Mouse (Mus musculus): Measurements from ENCODE around the gene Tec. TPM values are rescaled to one million over a fixed set of nuclear protein-coding genes. Genes with fewer than 3 reads are reported as not detected.

Tec gene
- polyA plus RNA-seq, 1 experiment: 20.6 TPM

- H3K9ac ChIP-seq (ENCODE audit: low read depth, poor library complexity, severe bottlenecking): no peak overlapping the region
- no peaks in the 10 kb centered on the region for H3K27me3 ChIP-seq (ENCODE audit: control insufficient read depth, insufficient read depth, low read length, poor library complexity, severe bottlenecking)
- H3K9me3 ChIP-seq (replicated peaks; ENCODE audit: control insufficient read depth, insufficient read depth, low read length, poor library complexity, severe bottlenecking): no peaks in the 10 kb centered on the region
- no peaks in the 10 kb centered on the region for H3K4me1 ChIP-seq (ENCODE audit: control insufficient read depth, insufficient read depth, low read length)
- no peaks in the 10 kb centered on the region for H3K36me3 ChIP-seq (ENCODE audit: control insufficient read depth, insufficient read depth, low read length, poor library complexity, severe bottlenecking)
- no peak overlapping the region for H3K27ac ChIP-seq (ENCODE audit: insufficient read depth, low read length)
- TF ChIP-seq CTCF (IDR thresholded peaks at IDR 0.05; ENCODE audit: low read depth, low read length) (no peak), POLR2A (IDR thresholded peaks at IDR 0.05; ENCODE audit: insufficient read depth, low read length) (no peak), EP300 (IDR thresholded peaks at IDR 0.05; ENCODE audit: insufficient read depth, low read depth, low read length) (no peak)
- H3K4me3 ChIP-seq (ENCODE audit: low read depth, low read length): no peak overlapping the region
These were observed 43.0 kb upstream of the Tec start for GRCm38 (mm10) chr5:72911284-72911683.

GRCm38 (mm10) chr5:72910373-72910772 is 42.1 kb upstream of the Tec start:
- TF ChIP-seq EP300 (IDR thresholded peaks at IDR 0.05; ENCODE audit: insufficient read depth, low read depth, low read length) (no peak), CTCF (IDR thresholded peaks at IDR 0.05; ENCODE audit: low read depth, low read length) (no peak), POLR2A (IDR thresholded peaks at IDR 0.05; ENCODE audit: insufficient read depth, low read length) (no peak)

GRCm38 (mm10) chr5:72909363-72909762 is 41.1 kb upstream of the Tec start:
- H3K36me3 ChIP-seq (ENCODE audit: control insufficient read depth, insufficient read depth, low read length, poor library complexity, severe bottlenecking): no peaks in the 10 kb centered on the region
- H3K9ac ChIP-seq (ENCODE audit: low read depth, poor library complexity, severe bottlenecking): no peak overlapping the region
- no peak overlapping the region for H3K27ac ChIP-seq (ENCODE audit: insufficient read depth, low read length)
- TF ChIP-seq EP300 (IDR thresholded peaks at IDR 0.05; ENCODE audit: insufficient read depth, low read depth, low read length): no peak
- TF ChIP-seq POLR2A (IDR thresholded peaks at IDR 0.05; ENCODE audit: insufficient read depth, low read length): no peak
- no peak for TF ChIP-seq CTCF (IDR thresholded peaks at IDR 0.05; ENCODE audit: low read depth, low read length)
- no peak overlapping the region for H3K4me3 ChIP-seq (ENCODE audit: low read depth, low read length)
- H3K27me3 ChIP-seq (ENCODE audit: control insufficient read depth, insufficient read depth, low read length, poor library complexity, severe bottlenecking): no peaks in the 10 kb centered on the region
- no peaks in the 10 kb centered on the region for H3K9me3 ChIP-seq (replicated peaks; ENCODE audit: control insufficient read depth, insufficient read depth, low read length, poor library complexity, severe bottlenecking)
- no peaks in the 10 kb centered on the region for H3K4me1 ChIP-seq (ENCODE audit: control insufficient read depth, insufficient read depth, low read length)

More at GRCm38 (mm10) chr5:72910373-72910772, 42.1 kb upstream of the Tec start:
- no peaks in the 10 kb centered on the region for H3K9me3 ChIP-seq (replicated peaks; ENCODE audit: control insufficient read depth, insufficient read depth, low read length, poor library complexity, severe bottlenecking)
- no peaks in the 10 kb centered on the region for H3K4me1 ChIP-seq (ENCODE audit: control insufficient read depth, insufficient read depth, low read length)
- no peak overlapping the region for H3K9ac ChIP-seq (ENCODE audit: low read depth, poor library complexity, severe bottlenecking)
- no peaks in the 10 kb centered on the region for H3K27me3 ChIP-seq (ENCODE audit: control insufficient read depth, insufficient read depth, low read length, poor library complexity, severe bottlenecking)
- H3K36me3 ChIP-seq (ENCODE audit: control insufficient read depth, insufficient read depth, low read length, poor library complexity, severe bottlenecking): no peaks in the 10 kb centered on the region
- H3K27ac ChIP-seq (ENCODE audit: insufficient read depth, low read length): no peak overlapping the region
- no peak overlapping the region for H3K4me3 ChIP-seq (ENCODE audit: low read depth, low read length)

GRCm38 (mm10) chr5:72908324-72908936 is 40.1 kb upstream of the Tec start:
- Histone ChIP-seq H3K4me3 (ENCODE audit: low read depth, low read length) (no peak overlapping the region), H3K27me3 (ENCODE audit: control insufficient read depth, insufficient read depth, low read length, poor library complexity, severe bottlenecking) (no peaks in the 10 kb centered on the region), H3K36me3 (ENCODE audit: control insufficient read depth, insufficient read depth, low read length, poor library complexity, severe bottlenecking) (no peaks in the 10 kb centered on the region), H3K27ac (ENCODE audit: insufficient read depth, low read length) (no peak overlapping the region), H3K9ac (ENCODE audit: low read depth, poor library complexity, severe bottlenecking) (no peak overlapping the region), H3K4me1 (ENCODE audit: control insufficient read depth, insufficient read depth, low read length) (no peaks in the 10 kb centered on the region), H3K9me3 (replicated peaks; ENCODE audit: control insufficient read depth, insufficient read depth, low read length, poor library complexity, severe bottlenecking) (no peaks in the 10 kb centered on the region)
- TF ChIP-seq POLR2A (IDR thresholded peaks at IDR 0.05; ENCODE audit: insufficient read depth, low read length) (no peak), EP300 (IDR thresholded peaks at IDR 0.05; ENCODE audit: insufficient read depth, low read depth, low read length) (no peak), CTCF (IDR thresholded peaks at IDR 0.05; ENCODE audit: low read depth, low read length) (no peak)

GRCm38 (mm10) chr5:72907402-72907801 is 39.1 kb upstream of the Tec start:
- no peaks in the 10 kb centered on the region for H3K36me3 ChIP-seq (ENCODE audit: control insufficient read depth, insufficient read depth, low read length, poor library complexity, severe bottlenecking)
- no peaks in the 10 kb centered on the region for H3K27me3 ChIP-seq (ENCODE audit: control insufficient read depth, insufficient read depth, low read length, poor library complexity, severe bottlenecking)
- no peaks in the 10 kb centered on the region for H3K9me3 ChIP-seq (replicated peaks; ENCODE audit: control insufficient read depth, insufficient read depth, low read length, poor library complexity, severe bottlenecking)
- no peak overlapping the region for H3K4me3 ChIP-seq (ENCODE audit: low read depth, low read length)
- no peak for TF ChIP-seq EP300 (IDR thresholded peaks at IDR 0.05; ENCODE audit: insufficient read depth, low read depth, low read length)
- no peak for TF ChIP-seq CTCF (IDR thresholded peaks at IDR 0.05; ENCODE audit: low read depth, low read length)
- no peak for TF ChIP-seq POLR2A (IDR thresholded peaks at IDR 0.05; ENCODE audit: insufficient read depth, low read length)
- H3K9ac ChIP-seq (ENCODE audit: low read depth, poor library complexity, severe bottlenecking): no peak overlapping the region
- H3K27ac ChIP-seq (ENCODE audit: insufficient read depth, low read length): no peak overlapping the region
- H3K4me1 ChIP-seq (ENCODE audit: control insufficient read depth, insufficient read depth, low read length): no peaks in the 10 kb centered on the region

- Histone ChIP-seq H3K4me1 (ENCODE audit: control insufficient read depth, insufficient read depth, low read length) (peaks cover 6% of the 10 kb centered on the region), H3K27me3 (ENCODE audit: control insufficient read depth, insufficient read depth, low read length, poor library complexity, severe bottlenecking) (no peaks in the 10 kb centered on the region), H3K4me3 (ENCODE audit: low read depth, low read length) (no peak overlapping the region), H3K36me3 (ENCODE audit: control insufficient read depth, insufficient read depth, low read length, poor library complexity, severe bottlenecking) (no peaks in the 10 kb centered on the region), H3K9me3 (replicated peaks; ENCODE audit: control insufficient read depth, insufficient read depth, low read length, poor library complexity, severe bottlenecking) (no peaks in the 10 kb centered on the region), H3K9ac (ENCODE audit: low read depth, poor library complexity, severe bottlenecking) (no peak overlapping the region), H3K27ac (ENCODE audit: insufficient read depth, low read length) (0 out of 2 replicates have a peak overlapping the region, but pooled peaks have one; percentile 16)
- TF ChIP-seq POLR2A (IDR thresholded peaks at IDR 0.05; ENCODE audit: insufficient read depth, low read length) (no peak), CTCF (IDR thresholded peaks at IDR 0.05; ENCODE audit: low read depth, low read length) (no peak), EP300 (IDR thresholded peaks at IDR 0.05; ENCODE audit: insufficient read depth, low read depth, low read length) (no peak)
These were observed 36.9 kb upstream of the Tec start for GRCm38 (mm10) chr5:72904903-72905790.

Measured in ES-Bruce4 (cell line).